Mouse (Mus musculus): Measurements from ENCODE around the gene Angpt4. TPM values are rescaled to one million over a fixed set of nuclear protein-coding genes. Genes with fewer than 3 reads are reported as not detected.

The Angpt4 gene
- polyA plus RNA-seq, 1 experiment from 2014 or later, result 1.1 TPM

- Histone ChIP-seq H3K27ac (ENCODE audit: low read depth, low read length) (no peak overlapping the region), H3K4me1 (ENCODE audit: control insufficient read depth, insufficient read depth, low read length) (peaks cover 19% of the 10 kb centered on the region), H3K4me2 (replicated peaks; ENCODE audit: low read depth, low read length) (no peak overlapping the region), H3K27me3 (ENCODE audit: control insufficient read depth, insufficient read depth, low read length) (no peaks in the 10 kb centered on the region), H3K36me3 (ENCODE audit: control insufficient read depth, insufficient read depth, low read length) (no peaks in the 10 kb centered on the region), H3K4me3 (ENCODE audit: low read length) (no peak overlapping the region), H3K9me3 (ENCODE audit: control insufficient read depth, low read length) (no peaks in the 10 kb centered on the region), H3K9ac (ENCODE audit: low read depth, low read length) (no peak overlapping the region)
- 85% methylated on average over 5 of the region's 5 CpGs for WGBS
- no peak for ATAC-seq (ENCODE audit: low FRiP score, low TSS enrichment)
Observed at GRCm38 (mm10) chr2:151963319-151963718, 52.3 kb downstream of the Angpt4 start.

GRCm38 (mm10) chr2:151964052-151964451, 53.0 kb downstream of the Angpt4 start:
- Histone ChIP-seq H3K9ac (ENCODE audit: low read depth, low read length) (no peak overlapping the region), H3K4me2 (replicated peaks; ENCODE audit: low read depth, low read length) (no peak overlapping the region), H3K27ac (ENCODE audit: low read depth, low read length) (0 out of 2 replicates have a peak overlapping the region, but pooled peaks have one; percentile 14), H3K27me3 (ENCODE audit: control insufficient read depth, insufficient read depth, low read length) (no peaks in the 10 kb centered on the region), H3K36me3 (ENCODE audit: control insufficient read depth, insufficient read depth, low read length) (peaks cover 6% of the 10 kb centered on the region; the same call in 1 of the 2 replicates), H3K4me1 (ENCODE audit: control insufficient read depth, insufficient read depth, low read length) (peaks cover 25% of the 10 kb centered on the region), H3K4me3 (ENCODE audit: low read length) (no peak overlapping the region), H3K9me3 (ENCODE audit: control insufficient read depth, low read length) (no peaks in the 10 kb centered on the region)
- ATAC-seq (ENCODE audit: low FRiP score, low TSS enrichment), result peak; percentile 38; the same call in 1 of the 2 replicates
- 5% methylated on average over 9 of the region's 9 CpGs for WGBS

- peaks cover 17% of the 10 kb centered on the region; the same call in 1 of the 2 replicates for H3K36me3 ChIP-seq (ENCODE audit: control insufficient read depth, insufficient read depth, low read length)
- ATAC-seq (ENCODE audit: low FRiP score, low TSS enrichment), result no peak
- 40% methylated on average over 9 of the region's 9 CpGs for WGBS
- peaks cover 36% of the 10 kb centered on the region for H3K4me1 ChIP-seq (ENCODE audit: control insufficient read depth, insufficient read depth, low read length)
- no peaks in the 10 kb centered on the region for H3K9me3 ChIP-seq (ENCODE audit: control insufficient read depth, low read length)
- no peak overlapping the region for H3K27ac ChIP-seq (ENCODE audit: low read depth, low read length)
- no peak overlapping the region for H3K4me2 ChIP-seq (replicated peaks; ENCODE audit: low read depth, low read length)
- H3K27me3 ChIP-seq (ENCODE audit: control insufficient read depth, insufficient read depth, low read length), result no peaks in the 10 kb centered on the region
- no peak overlapping the region for H3K4me3 ChIP-seq (ENCODE audit: low read length)
- H3K9ac ChIP-seq (ENCODE audit: low read depth, low read length), result no peak overlapping the region
Observed at GRCm38 (mm10) chr2:151967176-151967750, 56.3 kb downstream of the Angpt4 start.

GRCm38 (mm10) chr2:151967792-151968191, 56.8 kb downstream of the Angpt4 start:
- H3K36me3 ChIP-seq (ENCODE audit: control insufficient read depth, insufficient read depth, low read length), result peaks cover 17% of the 10 kb centered on the region; the same call in 1 of the 2 replicates
- H3K27me3 ChIP-seq (ENCODE audit: control insufficient read depth, insufficient read depth, low read length), result peaks cover 3% of the 10 kb centered on the region; the same call in 1 of the 2 replicates
- H3K4me2 ChIP-seq (replicated peaks; ENCODE audit: low read depth, low read length), result no peak overlapping the region
- H3K4me1 ChIP-seq (ENCODE audit: control insufficient read depth, insufficient read depth, low read length), result peaks cover 37% of the 10 kb centered on the region
- no peak overlapping the region for H3K4me3 ChIP-seq (ENCODE audit: low read length)
- WGBS, result 75% methylated on average over 2 of the region's 2 CpGs
- no peak overlapping the region for H3K9ac ChIP-seq (ENCODE audit: low read depth, low read length)
- ATAC-seq (ENCODE audit: low FRiP score, low TSS enrichment), result no peak
- no peaks in the 10 kb centered on the region for H3K9me3 ChIP-seq (ENCODE audit: control insufficient read depth, low read length)
- H3K27ac ChIP-seq (ENCODE audit: low read depth, low read length), result no peak overlapping the region

- Histone ChIP-seq H3K36me3 (ENCODE audit: control insufficient read depth, insufficient read depth, low read length) (peaks cover 17% of the 10 kb centered on the region; the same call in 1 of the 2 replicates), H3K27me3 (ENCODE audit: control insufficient read depth, insufficient read depth, low read length) (peaks cover 4% of the 10 kb centered on the region; the same call in 1 of the 2 replicates), H3K4me3 (ENCODE audit: low read length) (no peak overlapping the region), H3K27ac (ENCODE audit: low read depth, low read length) (no peak overlapping the region), H3K4me1 (ENCODE audit: control insufficient read depth, insufficient read depth, low read length) (peaks cover 41% of the 10 kb centered on the region), H3K4me2 (replicated peaks; ENCODE audit: low read depth, low read length) (no peak overlapping the region), H3K9ac (ENCODE audit: low read depth, low read length) (no peak overlapping the region), H3K9me3 (ENCODE audit: control insufficient read depth, low read length) (no peaks in the 10 kb centered on the region)
- 61% methylated on average over 8 of the region's 8 CpGs for WGBS
- no peak for ATAC-seq (ENCODE audit: low FRiP score, low TSS enrichment)
Observed at GRCm38 (mm10) chr2:151968451-151968850, 57.4 kb downstream of the Angpt4 start.

GRCm38 (mm10) chr2:151968986-151969385, 58.0 kb downstream of the Angpt4 start:
- WGBS, result 88% methylated on average over 7 of the region's 7 CpGs
- no peak overlapping the region for H3K4me3 ChIP-seq (ENCODE audit: low read length)
- peaks cover 43% of the 10 kb centered on the region for H3K4me1 ChIP-seq (ENCODE audit: control insufficient read depth, insufficient read depth, low read length)
- ATAC-seq (ENCODE audit: low FRiP score, low TSS enrichment), result no peak
- H3K4me2 ChIP-seq (replicated peaks; ENCODE audit: low read depth, low read length), result no peak overlapping the region
- no peaks in the 10 kb centered on the region for H3K9me3 ChIP-seq (ENCODE audit: control insufficient read depth, low read length)
- H3K27me3 ChIP-seq (ENCODE audit: control insufficient read depth, insufficient read depth, low read length), result peaks cover 8% of the 10 kb centered on the region; the same call in 1 of the 2 replicates
- peaks cover 17% of the 10 kb centered on the region; the same call in 1 of the 2 replicates for H3K36me3 ChIP-seq (ENCODE audit: control insufficient read depth, insufficient read depth, low read length)
- H3K9ac ChIP-seq (ENCODE audit: low read depth, low read length), result no peak overlapping the region
- H3K27ac ChIP-seq (ENCODE audit: low read depth, low read length), result no peak overlapping the region

GRCm38 (mm10) chr2:151969396-151969795, 58.4 kb downstream of the Angpt4 start:
- Histone ChIP-seq H3K4me1 (ENCODE audit: control insufficient read depth, insufficient read depth, low read length) (peaks cover 43% of the 10 kb centered on the region), H3K9ac (ENCODE audit: low read depth, low read length) (no peak overlapping the region), H3K27ac (ENCODE audit: low read depth, low read length) (no peak overlapping the region), H3K9me3 (ENCODE audit: control insufficient read depth, low read length) (no peaks in the 10 kb centered on the region), H3K4me3 (ENCODE audit: low read length) (no peak overlapping the region), H3K36me3 (ENCODE audit: control insufficient read depth, insufficient read depth, low read length) (peaks cover 17% of the 10 kb centered on the region; the same call in 1 of the 2 replicates), H3K27me3 (ENCODE audit: control insufficient read depth, insufficient read depth, low read length) (peaks cover 8% of the 10 kb centered on the region; the same call in 1 of the 2 replicates), H3K4me2 (replicated peaks; ENCODE audit: low read depth, low read length) (no peak overlapping the region)
- ATAC-seq (ENCODE audit: low FRiP score, low TSS enrichment), result no peak
- WGBS, result 92% methylated on average over 6 of the region's 6 CpGs

- peak overlapping the region; percentile 51 for H3K9ac ChIP-seq (ENCODE audit: low read depth, low read length)
- no peaks in the 10 kb centered on the region for H3K9me3 ChIP-seq (ENCODE audit: control insufficient read depth, low read length)
- H3K27ac ChIP-seq (ENCODE audit: low read depth, low read length), result 0 out of 2 replicates have a peak overlapping the region, but pooled peaks have one; percentile 17
- H3K36me3 ChIP-seq (ENCODE audit: control insufficient read depth, insufficient read depth, low read length), result peaks cover 17% of the 10 kb centered on the region; the same call in 1 of the 2 replicates
- WGBS, result 53% methylated on average over 53 of the region's 53 CpGs
- H3K4me3 ChIP-seq (ENCODE audit: low read length), result peak overlapping the region; percentile 27
- peaks cover 8% of the 10 kb centered on the region; the same call in 1 of the 2 replicates for H3K27me3 ChIP-seq (ENCODE audit: control insufficient read depth, insufficient read depth, low read length)
- peaks cover 46% of the 10 kb centered on the region for H3K4me1 ChIP-seq (ENCODE audit: control insufficient read depth, insufficient read depth, low read length)
- peak; percentile 88 for ATAC-seq (ENCODE audit: low FRiP score, low TSS enrichment)
- H3K4me2 ChIP-seq (replicated peaks; ENCODE audit: low read depth, low read length), result peak overlapping the region; percentile 48
Observed at GRCm38 (mm10) chr2:151970191-151971172, 59.5 kb downstream of the Angpt4 start.
